ENCODE assay signal across 8 mouse cellular contexts in genomic region chr9:106112770-106113423, GRCm38 (mm10). TPM values are rescaled to one million over a fixed set of nuclear protein-coding genes. Genes with fewer than 3 reads are reported as not detected.
DNase-seq lines count a peak whose midpoint lies in the region; ATAC-seq and TF ChIP-seq lines count a peak whose summit lies in the region.
"Had no signal": no experiment of that assay in that cellular context is flagged by ENCODE, and none has a peak within 500 bp of the region (broad histone marks: within the 10 kb centered on the region; RNA-seq: fewer than 3 reads in every experiment).

No protein-coding gene starts in this region.

- 0 out of 2 replicates have a peak, but pooled peaks cover 3% of the 10 kb centered on the region for H3K4me1 ChIP-seq in forebrain, postnatal 0 days (ENCODE audit: insufficient read depth)
- no peaks in the 10 kb centered on the region; the same call in 1 of the 2 replicates for H3K4me1 ChIP-seq in intestine, embryonic 14.5 days (replicated peaks; ENCODE audit: control insufficient read depth, insufficient read depth, low read length)
- peaks cover 9% of the 10 kb centered on the region for H3K4me1 ChIP-seq in midbrain, embryonic 15.5 days

- no peaks in the 10 kb centered on the region for H3K9me3 ChIP-seq in forebrain, postnatal 0 days (ENCODE audit: low read length)
- no peaks in the 10 kb centered on the region for H3K9me3 ChIP-seq in intestine, embryonic 14.5 days (ENCODE audit: control insufficient read depth, low read length)
- no peaks in the 10 kb centered on the region for H3K9me3 ChIP-seq in midbrain, embryonic 15.5 days
- H3K9me3 ChIP-seq: midbrain, embryonic 12.5 days had no signal

- 0 out of 2 replicates have a peak overlapping the region, but pooled peaks have one; percentile 22 for H3K27ac ChIP-seq in forebrain, postnatal 0 days (ENCODE audit: low read depth, low read length)
- H3K27ac ChIP-seq in intestine, embryonic 14.5 days (ENCODE audit: low read depth) = 0 out of 2 replicates have a peak overlapping the region, but pooled peaks have one; percentile 1
- no peak overlapping the region for H3K27ac ChIP-seq in left cerebral cortex, adult 2 months
- peak overlapping the region; percentile 69 for H3K27ac ChIP-seq in midbrain, embryonic 15.5 days
- H3K27ac ChIP-seq: midbrain, embryonic 12.5 days had no signal

- peak; percentile 40; the same call in 1 of the 2 replicates for ATAC-seq in cerebellum, adult (ENCODE audit: insufficient number of reproducible peaks, low FRiP score, low TSS enrichment)
- peak; percentile 80 for ATAC-seq in forebrain, postnatal 0 days
- ATAC-seq in intestine, embryonic 14.5 days (replicated peaks; ENCODE audit: low FRiP score, low TSS enrichment, low read depth) = 0 out of 2 replicates have a peak, but pooled peaks have one; percentile 55
- peak; percentile 33; the same call in 1 of the 2 replicates for ATAC-seq in midbrain, embryonic 15.5 days (replicated peaks)

- no peak overlapping the region for H3K4me2 ChIP-seq in forebrain, postnatal 0 days (ENCODE audit: low read depth)
- H3K4me2 ChIP-seq in intestine, embryonic 14.5 days (ENCODE audit: low read length) = no peak overlapping the region
- no peak overlapping the region for H3K4me2 ChIP-seq in midbrain, embryonic 15.5 days
- H3K4me2 ChIP-seq: midbrain, embryonic 12.5 days had no signal

- peaks cover 3% of the 10 kb centered on the region; the same call in 1 of the 2 replicates for H3K27me3 ChIP-seq in forebrain, postnatal 0 days (ENCODE audit: insufficient read depth, low read length)
- H3K27me3 ChIP-seq in intestine, embryonic 14.5 days (replicated peaks; ENCODE audit: control insufficient read depth, insufficient read depth, low read length) = no peaks in the 10 kb centered on the region
- H3K27me3 ChIP-seq in midbrain, embryonic 15.5 days (replicated peaks) = 0 out of 2 replicates have a peak, but pooled peaks cover 5% of the 10 kb centered on the region
- H3K27me3 ChIP-seq: midbrain, embryonic 12.5 days had no signal

- DNase-seq in R1 (ENCODE audit: low read depth, low spot score) = peak; percentile 66
- DNase-seq in forebrain, postnatal 0 days = peak; percentile 89
- DNase-seq in intestine, embryonic 14.5 days (ENCODE audit: low spot score) = peak; percentile 95
- peak; percentile 74 to 86 for DNase-seq in left cerebral cortex, adult 2 months (ENCODE audit: extremely low spot score in 1 of 2, low spot score in 2 of 2)
- DNase-seq in spleen, postnatal 10 days (ENCODE audit: low spot score in 2 of 2) = peak; percentile 44 to 73

- intact Hi-C loops in left cerebral cortex, adult 2 months (cut with DNase I) = loop anchor here (2.0 to 10.0 kb wide), 4 partner anchors 71 to 718 kb away; partner anchors contain the start of genes Aste1 and Nek11

- 26% methylated on average over 10 of the region's 10 CpGs for WGBS in forebrain, postnatal 0 days
- WGBS in intestine, embryonic 14.5 days = 27% methylated on average over 10 of the region's 10 CpGs
- WGBS in midbrain, embryonic 15.5 days = 30% methylated on average over 10 of the region's 10 CpGs

- H3K36me3 ChIP-seq in forebrain, postnatal 0 days (ENCODE audit: insufficient read depth) = no peaks in the 10 kb centered on the region
- no peaks in the 10 kb centered on the region for H3K36me3 ChIP-seq in intestine, embryonic 14.5 days (ENCODE audit: control insufficient read depth, insufficient read depth, low read length)
- H3K36me3 ChIP-seq in midbrain, embryonic 15.5 days (replicated peaks) = no peaks in the 10 kb centered on the region
- H3K36me3 ChIP-seq: midbrain, embryonic 12.5 days had no signal

- no peak overlapping the region for H3K4me3 ChIP-seq in forebrain, postnatal 0 days (ENCODE audit: low read depth, low read length)
- no peak overlapping the region for H3K4me3 ChIP-seq in intestine, embryonic 14.5 days (ENCODE audit: low read depth, low read length)
- H3K4me3 ChIP-seq in left cerebral cortex, adult 2 months = no peak overlapping the region
- H3K4me3 ChIP-seq in midbrain, embryonic 15.5 days = no peak overlapping the region
- H3K4me3 ChIP-seq: midbrain, embryonic 12.5 days had no signal

- H3K9ac ChIP-seq in forebrain, postnatal 0 days = no peak overlapping the region
- H3K9ac ChIP-seq in intestine, embryonic 14.5 days (ENCODE audit: low read length) = no peak overlapping the region
- no peak overlapping the region for H3K9ac ChIP-seq in midbrain, embryonic 15.5 days
- H3K9ac ChIP-seq: midbrain, embryonic 12.5 days had no signal

- peak; percentile 97 for TF ChIP-seq CTCF in forebrain, postnatal 0 days (IDR thresholded peaks at IDR 0.05; ENCODE audit: low read depth)
- peak; percentile 97 for TF ChIP-seq CTCF in left cerebral cortex, adult 2 months (IDR thresholded peaks at IDR 0.05)

RNA-seq across cellular contexts. Expression of gene Col6a4, which starts 16.3 kb away (rescaled TPM):
- 0.81 and 2.0 TPM in 2 replicates for total RNA-seq in forebrain, postnatal 0 days (2014; rRNA removed)
- polyA plus RNA-seq in forebrain, postnatal 0 days (2015; fragmentation: Nextera tagmentation; extraction: Ambion mirVana) = 0.92 and 1.1 TPM in 2 replicates
- polyA plus RNA-seq in intestine, embryonic 14.5 days (2014; fragmentation: Nextera tagmentation; extraction: Ambion mirVana) = 57.6 and 64.5 TPM in 2 replicates
- 1 to 10 TPM; 1.5 to 2.2 TPM for total RNA-seq in left cerebral cortex, adult 2 months (2021)
- polyA plus RNA-seq in midbrain, embryonic 15.5 days (2015; fragmentation: Nextera tagmentation; extraction: Ambion mirVana) = 1.8 TPM in 2 replicates

RNA-seq across cellular contexts. Expression of gene Glyctk, which starts 45.0 kb away (rescaled TPM):
- total RNA-seq in forebrain, postnatal 0 days (2014; rRNA removed) = 2.0 and 3.0 TPM in 2 replicates
- polyA plus RNA-seq in forebrain, postnatal 0 days (2015; fragmentation: Nextera tagmentation; extraction: Ambion mirVana) = 1.1 TPM in 2 replicates
- polyA plus RNA-seq in intestine, embryonic 14.5 days (2014; fragmentation: Nextera tagmentation; extraction: Ambion mirVana) = 1.7 TPM in 2 replicates
- total RNA-seq in left cerebral cortex, adult 2 months (2021) = 1 to 10 TPM; 4.0 to 5.0 TPM
- polyA plus RNA-seq in midbrain, embryonic 15.5 days (2015; fragmentation: Nextera tagmentation; extraction: Ambion mirVana) = 4.5 and 4.9 TPM in 2 replicates

RNA-seq across cellular contexts. Expression of gene Wdr82, which starts 57.8 kb away (rescaled TPM):
- 216 and 261 TPM in 2 replicates for total RNA-seq in forebrain, postnatal 0 days (2014; rRNA removed)
- 31.5 and 32.5 TPM in 2 replicates for polyA plus RNA-seq in forebrain, postnatal 0 days (2015; fragmentation: Nextera tagmentation; extraction: Ambion mirVana)
- 22.9 and 23.8 TPM in 2 replicates for polyA plus RNA-seq in intestine, embryonic 14.5 days (2014; fragmentation: Nextera tagmentation; extraction: Ambion mirVana)
- 100 to 1,000 TPM; 117 to 126 TPM for total RNA-seq in left cerebral cortex, adult 2 months (2021)
- polyA plus RNA-seq in midbrain, embryonic 15.5 days (2015; fragmentation: Nextera tagmentation; extraction: Ambion mirVana) = 40.5 and 41.1 TPM in 2 replicates

Comparison
In these comparisons a context has a peak if more than half of its experiments do, and no peak if none do; other contexts are left out.
1. RNA of gene Col6a4, which starts 16.3 kb away (polyA plus RNA-seq): 57.6 to 64.5 TPM in intestine, embryonic 14.5 days; 1.8 TPM in midbrain, embryonic 15.5 days and 0.92 to 1.1 TPM in forebrain, postnatal 0 days; every median in the first group is over 10 times any median in the second.
2. Peak in every context shown above with its lines, with median percentiles within 50 percentile points of each other: DNase-seq and ATAC-seq.